Mouse (Mus musculus) lung, adult 18-20 months (tissue): ENCODE measurements around the gene Snai1.
A peak's percentile ranks its signal among the peaks of the same experiment; 100 is the strongest.

ENCODE experiments used
- DNase-seq, 2 experiments: peaks; one replicate each; pipeline ENCODE4 v3.0.0; 2022; ENCODE audit warnings: mixed read lengths in 2 of 2

The Snai1 gene

GRCm38 (mm10) chr2:167586041-167586440, 48.0 kb downstream of the Snai1 start:
- peak; percentile 77 to 86 for DNase-seq

GRCm38 (mm10) chr2:167586976-167587375, 49.0 kb downstream of the Snai1 start:
- peak; percentile 68 to 78 for DNase-seq

- DNase-seq = peak; percentile 85 to 88
Observed at GRCm38 (mm10) chr2:167588774-167589577, 51.0 kb downstream of the Snai1 start.
